Mouse (Mus musculus) T-cell, adult 2 months (primary cell): ENCODE results near the gene Lrfn5.

ENCODE experiments used
- DNase-seq: peaks from one replicate; pipeline ENCODE4 v3.0.0; 2022; ENCODE audit warnings: low spot score

Lrfn5 gene

DNA sequence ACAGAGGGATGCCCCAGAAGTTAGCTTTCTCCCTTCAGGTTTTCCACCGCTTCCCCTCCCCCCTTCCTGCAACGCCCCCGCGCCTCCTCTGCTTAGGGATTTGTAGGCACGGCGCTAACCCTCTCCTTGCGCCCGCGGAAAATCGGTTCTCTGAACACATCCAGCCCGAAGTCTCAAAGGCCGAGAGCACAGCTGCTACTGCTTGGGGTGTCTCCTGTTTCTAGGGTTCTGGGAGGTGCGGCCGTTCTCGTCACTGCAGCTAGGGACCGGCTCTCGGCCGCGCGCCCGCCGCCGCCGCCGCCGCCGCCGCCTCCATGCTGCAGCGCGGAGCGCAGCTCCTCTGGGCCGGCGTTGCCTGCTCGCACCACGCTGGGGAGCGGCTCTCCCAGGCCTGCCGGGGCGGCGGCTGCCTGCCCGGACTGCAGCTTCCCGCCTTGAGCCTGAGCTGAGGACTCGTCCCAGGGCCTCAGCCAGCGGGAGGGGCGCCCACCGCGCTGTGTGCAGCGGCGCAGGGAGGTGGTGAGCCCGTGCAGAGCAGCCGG is at the start of gene Lrfn5:
Gene Lrfn5 (plus strand): TSS at position 322 of the 542 bp plus-strand sequence.
- no peak for DNase-seq

DNA sequence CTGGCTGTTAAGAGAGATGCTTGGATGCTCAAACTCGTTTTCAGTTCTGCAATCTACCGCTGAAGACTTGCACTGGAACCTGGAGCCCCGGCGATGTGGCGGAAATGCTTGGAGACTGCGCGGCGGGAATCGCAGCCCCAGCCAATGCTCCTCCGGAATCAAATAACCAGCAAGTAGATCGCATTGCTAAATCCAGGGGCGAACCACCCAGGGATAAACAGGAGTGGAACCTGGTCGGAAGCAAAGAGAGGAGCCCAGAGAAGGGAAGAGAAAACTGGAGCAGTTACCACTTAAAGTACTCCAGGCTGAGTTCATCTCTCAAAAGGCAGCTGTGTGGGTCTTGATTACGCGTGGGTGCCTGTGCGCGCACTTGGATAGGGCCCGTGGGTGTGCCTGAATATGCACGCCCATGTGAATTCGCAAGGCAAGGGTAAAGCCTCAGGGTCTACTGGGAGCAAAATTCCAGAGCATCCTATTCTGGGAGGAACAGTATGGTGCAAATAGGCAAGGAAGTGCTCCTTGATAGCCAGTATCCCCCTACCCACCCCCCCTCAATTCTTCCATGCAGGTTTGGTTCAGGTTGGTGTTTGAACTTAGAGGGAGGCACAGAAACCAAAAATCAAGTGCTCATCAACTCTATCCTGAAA is 1.3 kb upstream of the Lrfn5 start:
- no peak for DNase-seq

DNA sequence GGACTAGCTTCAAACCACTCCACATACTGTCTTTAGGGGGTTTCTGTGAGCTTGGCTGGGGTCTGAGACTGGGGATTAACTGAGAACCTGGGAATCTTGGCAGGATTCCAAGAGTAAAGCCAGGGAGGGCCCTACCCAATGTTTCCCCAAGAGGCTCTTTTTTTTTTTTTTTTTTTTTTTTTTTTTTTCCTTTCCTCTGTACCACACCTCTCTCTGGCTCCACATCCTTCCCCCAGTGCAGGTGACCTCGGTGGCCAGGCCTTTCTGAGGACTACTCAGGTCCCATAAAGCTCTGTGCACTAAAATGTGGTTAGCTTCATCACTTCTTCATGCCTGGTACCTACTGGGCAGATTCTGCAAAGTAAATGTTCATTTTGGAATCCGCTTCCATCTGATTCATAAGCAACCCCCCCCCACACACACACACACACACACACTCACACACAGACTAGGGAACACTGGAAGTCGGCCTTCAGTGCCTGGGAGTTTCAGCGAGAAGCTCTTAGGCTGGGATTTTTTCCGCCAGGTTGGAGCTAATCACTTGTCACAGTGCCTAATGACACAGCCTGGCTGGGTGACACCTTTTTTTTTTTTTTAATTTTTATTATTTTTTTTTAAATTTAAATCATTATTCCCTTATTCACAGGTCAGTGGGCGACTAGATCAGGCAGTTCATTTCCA is 662 bp upstream of the Lrfn5 start:
- no peak for DNase-seq

DNA sequence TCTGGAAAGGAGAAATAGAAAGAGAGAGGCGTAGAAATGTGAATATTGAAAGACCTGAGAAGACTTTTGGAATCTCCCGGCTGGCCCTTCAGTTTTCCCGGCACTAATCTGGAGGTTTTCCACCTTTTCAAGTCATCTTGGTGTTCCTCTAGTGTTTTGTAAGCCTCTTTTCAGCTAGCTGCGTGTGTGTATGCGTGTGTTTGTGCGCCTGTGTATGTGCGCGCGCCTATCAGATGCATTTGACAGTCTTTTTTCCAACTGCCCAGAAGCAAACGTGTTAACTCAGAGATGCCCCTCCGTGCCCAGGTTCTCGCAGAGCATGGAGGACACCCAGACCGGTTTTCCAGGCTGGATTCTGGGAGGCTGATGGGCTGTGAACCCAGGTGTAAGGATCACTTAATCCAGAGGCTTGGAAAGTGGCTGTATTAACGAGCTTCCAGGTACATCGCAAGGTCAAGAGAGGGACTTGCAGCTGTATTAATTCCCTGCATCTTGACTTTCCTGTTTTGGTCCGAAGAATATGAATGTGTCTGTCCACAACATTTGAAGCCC is 757 bp downstream of the Lrfn5 start:
- no peak for DNase-seq

DNA sequence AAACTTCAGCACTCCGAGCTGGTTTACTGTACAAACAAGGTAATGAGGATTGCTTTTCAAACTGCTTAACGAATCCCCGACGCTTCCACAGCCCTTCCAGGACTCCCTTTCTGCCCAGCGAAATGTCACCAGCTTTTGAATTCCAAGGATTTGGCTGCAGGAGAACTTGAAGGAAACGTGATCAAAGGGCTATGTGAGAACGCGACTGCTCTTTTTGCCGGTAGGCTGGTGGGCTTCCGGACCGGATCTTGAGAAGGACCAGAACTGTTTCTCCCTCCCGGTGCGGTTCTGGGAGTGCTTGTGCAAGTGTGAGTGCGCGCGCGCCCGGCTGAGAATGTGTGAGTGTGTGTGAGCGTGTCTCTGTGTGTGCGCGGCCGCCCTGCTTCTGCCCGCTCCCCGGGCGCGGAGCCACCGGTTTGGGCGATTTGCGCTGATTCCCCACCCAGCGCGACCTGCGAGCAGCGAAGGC is 1.3 kb downstream of the Lrfn5 start:
- DNase-seq, result no peak

- no peak for DNase-seq
Observed at GRCm38 (mm10) chr12:61526199-61526598, 3.2 kb downstream of the Lrfn5 start.

GRCm38 (mm10) chr12:61579949-61580348 is 57.0 kb downstream of the Lrfn5 start:
- no peak for DNase-seq

DNA sequence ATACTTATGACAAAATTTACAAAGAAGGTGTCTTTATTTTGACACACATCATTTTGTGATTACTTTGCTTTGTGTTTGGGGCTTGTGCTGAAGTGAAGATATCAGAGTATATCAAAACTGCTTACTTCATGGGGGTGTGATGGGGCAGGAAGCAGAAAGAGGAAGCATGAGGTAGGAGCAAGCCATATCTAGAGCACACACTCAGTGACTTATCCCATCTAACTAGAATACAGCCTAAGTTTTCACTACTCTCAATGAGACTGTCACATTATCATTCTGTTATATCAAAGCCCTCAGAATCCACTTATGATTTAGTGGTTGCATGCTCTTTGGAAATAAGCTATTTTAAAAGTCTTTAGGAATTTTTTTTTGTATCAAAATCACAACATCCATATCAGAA is 77.4 kb downstream of the Lrfn5 start:
- DNase-seq, result no peak

GRCm38 (mm10) chr12:61607871-61608270 is 84.9 kb downstream of the Lrfn5 start:
- no peak for DNase-seq

DNA sequence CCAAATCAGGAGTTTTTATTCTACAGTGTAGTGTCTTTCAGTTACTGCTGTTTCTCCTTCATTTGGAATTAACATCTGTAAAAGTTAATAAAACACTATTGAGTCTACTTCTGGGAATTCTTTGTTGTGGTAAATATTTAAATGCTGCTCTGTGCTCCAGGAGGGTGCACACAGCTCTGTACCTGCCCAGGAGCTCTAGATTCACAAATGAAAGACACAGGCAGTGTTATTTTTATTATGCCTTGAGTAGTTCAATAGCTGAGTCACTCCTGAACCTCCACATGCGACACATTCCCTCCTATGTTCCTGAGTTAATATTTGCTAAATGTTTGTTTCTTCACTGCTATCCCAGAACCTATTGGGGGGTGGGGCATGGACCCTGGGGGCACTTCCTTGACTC is 87.1 kb downstream of the Lrfn5 start:
- no peak for DNase-seq

GRCm38 (mm10) chr12:61624532-61624931 is 101.6 kb downstream of the Lrfn5 start:
- DNase-seq, result no peak

- DNase-seq, result no peak
Observed at GRCm38 (mm10) chr12:61654380-61654779, 131.4 kb downstream of the Lrfn5 start.

GRCm38 (mm10) chr12:61723158-61723557 is 200.2 kb downstream of the Lrfn5 start:
- DNase-seq, result no peak

- no peak for DNase-seq
Observed at GRCm38 (mm10) chr12:61807073-61807605, 284.2 kb downstream of the Lrfn5 start.

DNA sequence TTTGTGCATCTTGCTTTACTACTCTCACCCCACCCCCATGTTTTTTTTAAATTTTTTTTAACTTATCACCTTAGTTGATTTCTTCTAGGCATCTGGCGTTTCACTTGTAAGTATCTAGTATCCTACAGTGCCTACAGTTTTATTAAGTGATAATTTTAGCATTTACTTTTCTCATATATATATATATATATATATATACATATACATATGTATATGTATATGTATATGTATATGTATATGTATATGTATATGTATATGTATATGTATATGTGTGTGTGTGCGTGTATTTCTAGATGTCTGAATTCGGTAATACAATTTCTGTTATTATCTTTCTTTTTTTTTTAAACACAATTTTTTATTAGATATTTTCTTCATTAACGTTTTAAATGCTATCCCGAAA is 300.7 kb downstream of the Lrfn5 start:
- no peak for DNase-seq

DNA sequence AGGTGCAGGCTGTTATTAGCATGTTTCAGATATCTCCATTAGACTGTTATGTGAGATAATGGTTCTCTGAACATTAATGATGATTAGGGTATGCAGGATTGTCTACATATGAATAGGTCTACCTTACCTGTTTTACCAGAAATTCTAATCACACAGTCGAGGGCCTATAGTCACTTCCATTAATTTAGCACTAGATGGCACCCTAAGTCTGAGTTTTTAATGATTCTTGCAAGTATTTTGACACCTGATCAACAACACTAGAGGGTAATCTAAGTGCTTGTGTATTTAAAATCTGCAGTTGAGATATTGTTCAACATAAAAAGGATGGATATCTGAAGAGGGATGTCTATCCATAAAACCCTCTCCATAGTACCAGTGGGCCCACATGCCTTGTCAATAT is 303.4 kb downstream of the Lrfn5 start:
- DNase-seq, result no peak

- DNase-seq, result no peak
Observed at GRCm38 (mm10) chr12:61842599-61843291, 319.8 kb downstream of the Lrfn5 start.

GRCm38 (mm10) chr12:61854183-61854582 is 331.2 kb downstream of the Lrfn5 start:
- no peak for DNase-seq
